Mouse (Mus musculus): ENCODE results near the gene Ifna12. TPM values are rescaled to one million over a fixed set of nuclear protein-coding genes. Genes with fewer than 3 reads are reported as not detected.

Gene Ifna12
- polyA plus RNA-seq, 1 experiment from 2014 or later: not detected

Other genes starting within 250 kb of the Ifna12 start
- gene Hacd4, start 164.4 kb downstream of the Ifna12 start, polyA plus RNA-seq (2015; fragmentation: Nextera tagmentation; extraction: Ambion mirVana): 3.9 and 4.4 TPM in 2 replicates
- not detected in 2 replicates for gene Ifnb1, start 80.6 kb downstream of the Ifna12 start, polyA plus RNA-seq (2015; fragmentation: Nextera tagmentation; extraction: Ambion mirVana)
- not detected in 2 replicates for gene Ifna15, start 45.1 kb downstream of the Ifna12 start, polyA plus RNA-seq (2015; fragmentation: Nextera tagmentation; extraction: Ambion mirVana)
- not detected in 2 replicates for gene Ifna14, start 31.6 kb downstream of the Ifna12 start, polyA plus RNA-seq (2015; fragmentation: Nextera tagmentation; extraction: Ambion mirVana)
- not detected in 2 replicates for gene Ifna9, start 11.0 kb downstream of the Ifna12 start, polyA plus RNA-seq (2015; fragmentation: Nextera tagmentation; extraction: Ambion mirVana)
- not detected in 2 replicates for gene C87499, start 31.0 kb upstream of the Ifna12 start, polyA plus RNA-seq (2015; fragmentation: Nextera tagmentation; extraction: Ambion mirVana)
- not detected in 2 replicates for gene Ifna13, start 41.1 kb upstream of the Ifna12 start, polyA plus RNA-seq (2015; fragmentation: Nextera tagmentation; extraction: Ambion mirVana)
- gene Ifna16, start 73.5 kb upstream of the Ifna12 start, polyA plus RNA-seq (2015; fragmentation: Nextera tagmentation; extraction: Ambion mirVana): not detected in 2 replicates
- not detected in 2 replicates for gene Ifna2, start 80.5 kb upstream of the Ifna12 start, polyA plus RNA-seq (2015; fragmentation: Nextera tagmentation; extraction: Ambion mirVana)
- not detected in 2 replicates for gene Ifnab, start 88.0 kb upstream of the Ifna12 start, polyA plus RNA-seq (2015; fragmentation: Nextera tagmentation; extraction: Ambion mirVana)
- gene Gm26566, start 118.4 kb upstream of the Ifna12 start, polyA plus RNA-seq (2015; fragmentation: Nextera tagmentation; extraction: Ambion mirVana): 1.2 and 1.8 TPM in 2 replicates
- 100 and 103 TPM in 2 replicates for gene Klhl9, start 119.1 kb upstream of the Ifna12 start, polyA plus RNA-seq (2015; fragmentation: Nextera tagmentation; extraction: Ambion mirVana)
- not detected in 2 replicates for gene Gm13271, start 151.5 kb upstream of the Ifna12 start, polyA plus RNA-seq (2015; fragmentation: Nextera tagmentation; extraction: Ambion mirVana)
- gene Gm13283, start 156.7 kb upstream of the Ifna12 start, polyA plus RNA-seq (2015; fragmentation: Nextera tagmentation; extraction: Ambion mirVana): 0.16 TPM in 1 of 2 replicates, not detected in the other
- gene Gm13290, start 170.5 kb upstream of the Ifna12 start, polyA plus RNA-seq (2015; fragmentation: Nextera tagmentation; extraction: Ambion mirVana): 0.25 TPM in 1 of 2 replicates, not detected in the other
- not detected in 2 replicates for gene Gm13289, start 173.5 kb upstream of the Ifna12 start, polyA plus RNA-seq (2015; fragmentation: Nextera tagmentation; extraction: Ambion mirVana)
- gene Gm13272, start 176.5 kb upstream of the Ifna12 start, polyA plus RNA-seq (2015; fragmentation: Nextera tagmentation; extraction: Ambion mirVana): not detected in 2 replicates
- gene Ifnz, start 178.8 kb upstream of the Ifna12 start, polyA plus RNA-seq (2015; fragmentation: Nextera tagmentation; extraction: Ambion mirVana): not detected in 2 replicates
- not detected in 2 replicates for gene Gm13276, start 182.3 kb upstream of the Ifna12 start, polyA plus RNA-seq (2015; fragmentation: Nextera tagmentation; extraction: Ambion mirVana)
- gene Gm13277, start 185.3 kb upstream of the Ifna12 start, polyA plus RNA-seq (2015; fragmentation: Nextera tagmentation; extraction: Ambion mirVana): not detected in 2 replicates
- gene Gm13278, start 188.2 kb upstream of the Ifna12 start, polyA plus RNA-seq (2015; fragmentation: Nextera tagmentation; extraction: Ambion mirVana): not detected in 2 replicates
- not detected in 2 replicates for gene Gm13275, start 191.1 kb upstream of the Ifna12 start, polyA plus RNA-seq (2015; fragmentation: Nextera tagmentation; extraction: Ambion mirVana)
- not detected in 2 replicates for gene Gm13279, start 194.0 kb upstream of the Ifna12 start, polyA plus RNA-seq (2015; fragmentation: Nextera tagmentation; extraction: Ambion mirVana)
- 0.13 TPM in 1 of 2 replicates, not detected in the other for gene Gm13285, start 196.3 kb upstream of the Ifna12 start, polyA plus RNA-seq (2015; fragmentation: Nextera tagmentation; extraction: Ambion mirVana)
- gene Gm13287, start 199.9 kb upstream of the Ifna12 start, polyA plus RNA-seq (2015; fragmentation: Nextera tagmentation; extraction: Ambion mirVana): not detected in 2 replicates
- gene Gm13288, start 202.2 kb upstream of the Ifna12 start, polyA plus RNA-seq (2015; fragmentation: Nextera tagmentation; extraction: Ambion mirVana): not detected in 2 replicates
- not detected in 2 replicates for gene Ifna7, start 212.9 kb upstream of the Ifna12 start, polyA plus RNA-seq (2015; fragmentation: Nextera tagmentation; extraction: Ambion mirVana)
- not detected in 2 replicates for gene Ifna11, start 216.6 kb upstream of the Ifna12 start, polyA plus RNA-seq (2015; fragmentation: Nextera tagmentation; extraction: Ambion mirVana)
- not detected in 2 replicates for gene Ifna6, start 224.0 kb upstream of the Ifna12 start, polyA plus RNA-seq (2015; fragmentation: Nextera tagmentation; extraction: Ambion mirVana)
- not detected in 2 replicates for gene Ifna5, start 232.1 kb upstream of the Ifna12 start, polyA plus RNA-seq (2015; fragmentation: Nextera tagmentation; extraction: Ambion mirVana)
- not detected in 2 replicates for gene Ifna4, start 238.5 kb upstream of the Ifna12 start, polyA plus RNA-seq (2015; fragmentation: Nextera tagmentation; extraction: Ambion mirVana)
- gene Ifna1, start 246.7 kb upstream of the Ifna12 start, polyA plus RNA-seq (2015; fragmentation: Nextera tagmentation; extraction: Ambion mirVana): not detected in 2 replicates

All from hindbrain, embryonic 15.5 days (tissue).